Mouse (Mus musculus) midbrain, embryonic 14.5 days (tissue): ENCODE results near the gene Krt16. TPM values are rescaled to one million over a fixed set of nuclear protein-coding genes. Genes with fewer than 3 reads are reported as not detected.
"Not testable (repeated sequence)": the region's sequence is repeated elsewhere in the genome, so short reads cannot be mapped to it uniquely, and the experiment has no call there.

Experiments used
- ATAC-seq: fragments of 200-750 bp; cut with Nextera tagmentation; 2 replicates; pipeline ENCODE4 v1.8.0; 2017; ENCODE audit warnings: moderate number of reproducible peaks, moderate library complexity; ENCODE audit not compliant: low FRiP score, low TSS enrichment
- DNase-seq: peaks from one replicate; pipeline ENCODE4 v3.0.0-alpha.2; 2015
- H3K27ac ChIP-seq: fragments of 300-500 bp; sonication (generic); replicated peaks from 2 replicates; pipeline ENCODE4 v1.5.1; 2014; ENCODE audit warnings: mild to moderate bottlenecking, low read depth, low read length, moderate library complexity
- H3K27me3 ChIP-seq: fragments of 300-500 bp; sonication (generic); 2 replicates; pipeline ENCODE4 v1.6.1; 2014; ENCODE audit warnings: low read length, control low read depth, mixed read lengths; ENCODE audit not compliant: control insufficient read depth, insufficient read depth
- H3K36me3 ChIP-seq: fragments of 300-500 bp; sonication (generic); 2 replicates; pipeline ENCODE4 v1.6.1; 2014; ENCODE audit warnings: low read length, control low read depth; ENCODE audit not compliant: control insufficient read depth, insufficient read depth
- H3K4me1 ChIP-seq: fragments of 300-500 bp; sonication (generic); 2 replicates; pipeline ENCODE4 v1.6.1; 2014; ENCODE audit warnings: mild to moderate bottlenecking, antibody characterized with exemption, low read length, control low read depth; ENCODE audit not compliant: control insufficient read depth, insufficient read depth
- H3K4me2 ChIP-seq: fragments of 300-500 bp; sonication (generic); 2 replicates; pipeline ENCODE4 v1.6.1; 2014; ENCODE audit warnings: mild to moderate bottlenecking, low read length, moderate library complexity
- H3K4me3 ChIP-seq: fragments of 300-500 bp; sonication (generic); replicated peaks from 2 replicates; pipeline ENCODE4 v1.5.1; 2014; ENCODE audit warnings: low read depth, low read length
- H3K9ac ChIP-seq: fragments of 300-500 bp; sonication (generic); replicated peaks from 2 replicates; pipeline ENCODE4 v1.6.1; 2014; ENCODE audit warnings: mild to moderate bottlenecking, low read length, moderate library complexity
- H3K9me3 ChIP-seq: fragments of 300-500 bp; sonication (generic); 2 replicates; pipeline ENCODE4 v1.6.1; 2016; ENCODE audit warnings: low read length, control low read depth, mixed read lengths; ENCODE audit not compliant: control insufficient read depth
- WGBS: fragments of 180-500 bp; shearing (Covaris S2); extraction: QIAGEN DNeasy Blood & Tissue Kit; methylation state at CpG from one replicate; pipeline ENCODE4 v1.1.7; 2014; 5-methylcytosine and 5-hydroxymethylcytosine counted together
- polyA plus RNA-seq: library from polyadenylated mRNA; unstranded; fragments of >200 nt; fragmentation: Nextera tagmentation; extraction: Ambion mirVana; gene quantifications from 2 replicates; pipeline ENCODE4 v1.2.1, GENCODE M21; 2014

Krt16 gene
- polyA plus RNA-seq, 1 experiment from 2014 or later, result not detected

GRCm38 (mm10) chr11:100261235-100261605, 12.5 kb upstream of the Krt16 start:
- WGBS, result 81% methylated on average over 9 of the region's 9 CpGs
- Histone ChIP-seq H3K27me3 (no peaks in the 10 kb centered on the region), H3K27ac (no peak overlapping the region), H3K9me3 (no peaks in the 10 kb centered on the region), H3K4me3 (no peak overlapping the region), H3K4me2 (no peak overlapping the region), H3K9ac (no peak overlapping the region), H3K4me1 (no peaks in the 10 kb centered on the region), H3K36me3 (no peaks in the 10 kb centered on the region)
- ATAC-seq (no peak), DNase-seq (no peak)

GRCm38 (mm10) chr11:100260514-100261234, 12.0 kb upstream of the Krt16 start, which contains the start of gene Krt17:
TSS of gene Krt17 (minus strand) at chr11:100261029.
- WGBS, result 84% methylated on average over 20 of the region's 21 CpGs
- Histone ChIP-seq H3K36me3 (no peaks in the 10 kb centered on the region), H3K27me3 (no peaks in the 10 kb centered on the region), H3K4me3 (no peak within 1 kb of the TSS), H3K4me1 (no peaks in the 10 kb centered on the region), H3K27ac (no peak within 1 kb of the TSS), H3K9ac (no peak within 1 kb of the TSS), H3K4me2 (no peak within 1 kb of the TSS), H3K9me3 (no peaks in the 10 kb centered on the region)
- ATAC-seq, result no peak
- DNase-seq, result no peak

GRCm38 (mm10) chr11:100259079-100259478, 10.4 kb upstream of the Krt16 start:
- Histone ChIP-seq H3K9me3 (no peaks in the 10 kb centered on the region), H3K27me3 (no peaks in the 10 kb centered on the region), H3K4me1 (no peaks in the 10 kb centered on the region), H3K4me2 (no peak overlapping the region), H3K4me3 (no peak overlapping the region), H3K36me3 (no peaks in the 10 kb centered on the region), H3K9ac (no peak overlapping the region), H3K27ac (no peak overlapping the region)
- DNase-seq, result no peak
- ATAC-seq, result no peak
- 95% methylated on average over 9 of the region's 9 CpGs for WGBS

- 92% methylated on average over 1 of the region's 1 CpGs for WGBS
- no peak overlapping the region for H3K4me3 ChIP-seq
- DNase-seq (no peak), ATAC-seq (no peak)
- H3K36me3 ChIP-seq, result no peaks in the 10 kb centered on the region
- H3K27me3 ChIP-seq, result no peaks in the 10 kb centered on the region
- no peak overlapping the region for H3K27ac ChIP-seq
- no peak overlapping the region for H3K4me2 ChIP-seq
- no peaks in the 10 kb centered on the region for H3K4me1 ChIP-seq
- no peaks in the 10 kb centered on the region for H3K9me3 ChIP-seq
- H3K9ac ChIP-seq, result no peak overlapping the region
These were observed 9.3 kb upstream of the Krt16 start for GRCm38 (mm10) chr11:100257967-100258366.

GRCm38 (mm10) chr11:100255514-100255913, 6.8 kb upstream of the Krt16 start:
- no peak for DNase-seq
- 98% methylated on average over 6 of the region's 6 CpGs for WGBS
- no peak for ATAC-seq

GRCm38 (mm10) chr11:100254360-100255090, 5.8 kb upstream of the Krt16 start:
- no peak for DNase-seq
- 68% methylated on average over 5 of the region's 5 CpGs for WGBS
- H3K4me2 ChIP-seq, result no peak overlapping the region
- H3K4me1 ChIP-seq, result no peaks in the 10 kb centered on the region
- no peak overlapping the region for H3K9ac ChIP-seq
- no peaks in the 10 kb centered on the region for H3K27me3 ChIP-seq
- no peak overlapping the region for H3K4me3 ChIP-seq
- H3K27ac ChIP-seq, result no peak overlapping the region
- no peaks in the 10 kb centered on the region for H3K9me3 ChIP-seq
- no peak for ATAC-seq
- no peaks in the 10 kb centered on the region for H3K36me3 ChIP-seq

More at GRCm38 (mm10) chr11:100255514-100255913, 6.8 kb upstream of the Krt16 start:
- Histone ChIP-seq H3K4me1 (no peaks in the 10 kb centered on the region), H3K36me3 (no peaks in the 10 kb centered on the region), H3K4me3 (no peak overlapping the region), H3K27ac (no peak overlapping the region), H3K9ac (no peak overlapping the region), H3K27me3 (no peaks in the 10 kb centered on the region), H3K9me3 (no peaks in the 10 kb centered on the region), H3K4me2 (no peak overlapping the region)

- not testable (repeated sequence) for ATAC-seq, H3K27me3 ChIP-seq, H3K36me3 ChIP-seq, H3K27ac ChIP-seq, H3K9me3 ChIP-seq, DNase-seq, H3K4me2 ChIP-seq, H3K4me3 ChIP-seq, H3K9ac ChIP-seq, H3K4me1 ChIP-seq
- WGBS, result 73% methylated on average over 7 of the region's 7 CpGs
These were observed 2.2 kb downstream of the Krt16 start for GRCm38 (mm10) chr11:100246471-100246870.

GRCm38 (mm10) chr11:100240272-100240671, 8.4 kb downstream of the Krt16 start:
- H3K4me1 ChIP-seq, DNase-seq, H3K4me3 ChIP-seq, H3K36me3 ChIP-seq, H3K9ac ChIP-seq, H3K27me3 ChIP-seq, H3K4me2 ChIP-seq, ATAC-seq, H3K27ac ChIP-seq, H3K9me3 ChIP-seq: not testable (repeated sequence)
- 92% methylated on average over 4 of the region's 4 CpGs for WGBS

- WGBS, result 73% methylated on average over 8 of the region's 8 CpGs
- no peak overlapping the region for H3K4me3 ChIP-seq
- ATAC-seq (no peak), DNase-seq (no peak)
- H3K4me1 ChIP-seq, result no peaks in the 10 kb centered on the region
- peaks cover 3% of the 10 kb centered on the region; the same call in 1 of the 2 replicates for H3K9me3 ChIP-seq
- no peak overlapping the region for H3K4me2 ChIP-seq
- H3K27me3 ChIP-seq, result no peaks in the 10 kb centered on the region
- H3K9ac ChIP-seq, result no peak overlapping the region
- H3K27ac ChIP-seq, result no peak overlapping the region
- no peaks in the 10 kb centered on the region for H3K36me3 ChIP-seq
These were observed 27.0 kb downstream of the Krt16 start for GRCm38 (mm10) chr11:100221741-100222140.
